Mouse (Mus musculus): ENCODE results near the gene Babam2. TPM values are rescaled to one million over a fixed set of nuclear protein-coding genes. Genes with fewer than 3 reads are reported as not detected.

Babam2 gene
- polyA plus RNA-seq, 1 experiment from 2014 or later = 30.2 TPM

DNA sequence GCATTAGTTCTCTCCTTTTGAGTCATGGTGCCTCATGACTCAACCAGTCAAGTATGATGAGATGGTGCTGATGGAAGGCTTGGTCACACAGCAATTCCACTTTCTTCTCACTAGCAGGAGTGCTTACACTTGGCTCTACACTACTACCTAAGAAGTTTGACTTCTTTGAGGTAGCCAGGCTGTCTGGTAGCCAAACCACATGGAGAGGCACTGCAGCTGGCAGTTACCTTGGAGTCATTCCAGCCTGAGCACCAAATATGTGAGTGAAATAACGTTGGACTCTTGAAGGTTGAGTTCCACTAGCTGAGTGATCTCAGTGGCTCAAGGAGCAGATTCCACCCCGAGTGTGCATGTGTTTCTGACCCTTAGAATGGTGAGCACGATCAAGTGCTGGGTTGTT, 57.8 kb downstream of the Babam2 start:
- Histone ChIP-seq H3K4me1 (ENCODE audit: control insufficient read depth, insufficient read depth, low read length) (no peaks in the 10 kb centered on the region), H3K9ac (ENCODE audit: low read length) (no peak overlapping the region), H3K4me2 (ENCODE audit: low read depth, severe bottlenecking) (no peak overlapping the region), H3K4me3 (ENCODE audit: low read depth, low read length) (no peak overlapping the region), H3K9me3 (ENCODE audit: control insufficient read depth, low read length) (no peaks in the 10 kb centered on the region), H3K36me3 (ENCODE audit: control insufficient read depth, insufficient read depth, low read length) (no peaks in the 10 kb centered on the region), H3K27me3 (ENCODE audit: control insufficient read depth, insufficient read depth, low read length) (no peaks in the 10 kb centered on the region), H3K27ac (replicated peaks; ENCODE audit: low read depth, low read length) (no peak overlapping the region)
- WGBS = 94% methylated on average over 3 of the region's 3 CpGs
- ATAC-seq (ENCODE audit: insufficient number of reproducible peaks, low FRiP score, low TSS enrichment, low read depth) (no peak), DNase-seq (ENCODE audit: low spot score) (no peak)

DNA sequence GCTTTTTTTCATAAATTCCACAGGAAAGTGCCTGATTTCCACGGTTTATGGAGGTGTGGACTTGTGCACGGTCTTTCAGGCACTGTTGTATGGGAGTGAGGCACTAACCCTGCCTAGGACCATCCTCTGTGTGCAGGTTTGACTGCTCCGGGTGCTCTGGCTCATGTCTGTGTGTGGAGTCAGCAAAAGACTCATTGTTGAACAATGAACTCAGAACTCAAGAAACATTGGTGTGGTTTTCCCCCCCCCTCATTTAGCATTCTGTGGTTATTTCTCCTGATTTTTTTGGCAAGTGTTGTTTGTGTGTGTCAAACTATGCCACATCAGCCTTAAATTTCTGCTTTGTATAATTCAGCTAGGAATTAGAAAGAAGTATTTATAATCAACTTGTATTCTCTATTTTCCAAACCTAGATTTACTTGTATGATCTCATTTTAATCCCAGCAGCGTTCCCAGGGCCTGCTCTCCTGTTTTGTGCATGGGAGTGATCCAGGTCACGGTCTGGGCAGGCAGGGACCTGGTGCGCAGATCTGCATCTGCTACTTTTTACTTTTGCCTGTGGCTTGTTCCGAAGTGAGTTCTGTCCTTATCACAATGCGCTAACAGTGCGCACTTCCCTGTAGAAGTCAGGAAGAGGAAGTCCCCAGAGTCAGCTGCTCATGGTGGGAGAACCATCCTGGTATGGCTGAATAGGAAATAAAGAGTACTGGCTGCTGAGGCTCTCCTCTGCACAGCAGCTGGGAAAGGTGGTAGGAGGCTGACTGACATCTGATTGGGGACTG, 61.0 kb downstream of the Babam2 start:
- H3K4me3 ChIP-seq (ENCODE audit: low read depth, low read length) = no peak overlapping the region
- H3K4me1 ChIP-seq (ENCODE audit: control insufficient read depth, insufficient read depth, low read length) = no peaks in the 10 kb centered on the region
- WGBS = 93% methylated on average over 9 of the region's 9 CpGs
- no peaks in the 10 kb centered on the region for H3K36me3 ChIP-seq (ENCODE audit: control insufficient read depth, insufficient read depth, low read length)
- H3K9ac ChIP-seq (ENCODE audit: low read length) = no peak overlapping the region
- H3K27ac ChIP-seq (replicated peaks; ENCODE audit: low read depth, low read length) = no peak overlapping the region
- no peaks in the 10 kb centered on the region for H3K9me3 ChIP-seq (ENCODE audit: control insufficient read depth, low read length)
- ATAC-seq (ENCODE audit: insufficient number of reproducible peaks, low FRiP score, low TSS enrichment, low read depth) (no peak), DNase-seq (ENCODE audit: low spot score) (no peak)
- H3K27me3 ChIP-seq (ENCODE audit: control insufficient read depth, insufficient read depth, low read length) = no peaks in the 10 kb centered on the region
- no peak overlapping the region for H3K4me2 ChIP-seq (ENCODE audit: low read depth, severe bottlenecking)

DNA sequence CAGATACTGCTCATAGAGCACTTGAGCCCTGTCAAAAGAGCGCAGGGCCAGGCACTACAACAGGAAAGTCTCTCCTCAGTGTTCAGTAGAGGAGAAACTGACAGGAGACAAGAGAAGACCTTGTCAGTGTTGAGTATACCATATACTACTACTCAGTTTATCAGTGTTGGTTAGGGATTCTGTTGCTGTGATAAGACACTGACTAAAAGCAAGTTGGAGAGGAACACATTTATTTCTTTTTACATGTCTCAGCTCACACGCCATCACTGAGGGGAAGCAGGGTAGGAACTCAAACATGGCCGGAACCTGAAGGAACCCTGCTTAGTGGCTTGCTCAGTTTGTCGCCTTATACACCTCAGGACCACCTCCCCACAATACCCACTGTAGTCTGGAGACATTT, 64.4 kb downstream of the Babam2 start:
- Histone ChIP-seq H3K36me3 (ENCODE audit: control insufficient read depth, insufficient read depth, low read length) (no peaks in the 10 kb centered on the region), H3K27ac (replicated peaks; ENCODE audit: low read depth, low read length) (no peak overlapping the region), H3K27me3 (ENCODE audit: control insufficient read depth, insufficient read depth, low read length) (no peaks in the 10 kb centered on the region), H3K4me2 (ENCODE audit: low read depth, severe bottlenecking) (no peak overlapping the region), H3K4me3 (ENCODE audit: low read depth, low read length) (no peak overlapping the region), H3K4me1 (ENCODE audit: control insufficient read depth, insufficient read depth, low read length) (no peaks in the 10 kb centered on the region), H3K9me3 (ENCODE audit: control insufficient read depth, low read length) (no peaks in the 10 kb centered on the region), H3K9ac (ENCODE audit: low read length) (no peak overlapping the region)
- DNase-seq (ENCODE audit: low spot score) (no peak), ATAC-seq (ENCODE audit: insufficient number of reproducible peaks, low FRiP score, low TSS enrichment, low read depth) (no peak)
- WGBS = 94% methylated on average over 4 of the region's 4 CpGs

DNA sequence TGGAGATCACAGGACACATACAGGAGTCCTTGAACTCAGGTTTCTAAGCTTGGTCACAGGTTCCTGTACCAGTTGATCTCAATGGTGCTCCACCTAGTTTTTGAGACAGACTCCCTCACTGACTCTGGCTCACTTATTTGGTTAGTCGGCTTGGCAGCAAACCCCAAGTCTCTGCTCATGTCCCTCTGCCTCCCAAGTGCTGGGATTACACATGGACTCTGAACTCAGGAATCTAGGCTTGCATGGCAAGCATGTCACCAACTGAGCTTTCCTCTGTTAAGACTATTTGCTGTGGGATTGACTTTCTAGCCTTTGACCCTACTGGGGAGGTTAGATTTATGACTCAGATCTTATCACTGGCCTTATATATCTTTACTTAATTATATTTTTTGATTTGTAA, 65.3 kb downstream of the Babam2 start:
- Histone ChIP-seq H3K27me3 (ENCODE audit: control insufficient read depth, insufficient read depth, low read length) (no peaks in the 10 kb centered on the region), H3K4me1 (ENCODE audit: control insufficient read depth, insufficient read depth, low read length) (no peaks in the 10 kb centered on the region), H3K27ac (replicated peaks; ENCODE audit: low read depth, low read length) (no peak overlapping the region), H3K9ac (ENCODE audit: low read length) (no peak overlapping the region), H3K4me3 (ENCODE audit: low read depth, low read length) (no peak overlapping the region), H3K4me2 (ENCODE audit: low read depth, severe bottlenecking) (no peak overlapping the region), H3K9me3 (ENCODE audit: control insufficient read depth, low read length) (no peaks in the 10 kb centered on the region), H3K36me3 (ENCODE audit: control insufficient read depth, insufficient read depth, low read length) (no peaks in the 10 kb centered on the region)
- no peak for DNase-seq (ENCODE audit: low spot score)
- no peak for ATAC-seq (ENCODE audit: insufficient number of reproducible peaks, low FRiP score, low TSS enrichment, low read depth)
- WGBS = 77% methylated on average over 1 of the region's 1 CpGs

DNA sequence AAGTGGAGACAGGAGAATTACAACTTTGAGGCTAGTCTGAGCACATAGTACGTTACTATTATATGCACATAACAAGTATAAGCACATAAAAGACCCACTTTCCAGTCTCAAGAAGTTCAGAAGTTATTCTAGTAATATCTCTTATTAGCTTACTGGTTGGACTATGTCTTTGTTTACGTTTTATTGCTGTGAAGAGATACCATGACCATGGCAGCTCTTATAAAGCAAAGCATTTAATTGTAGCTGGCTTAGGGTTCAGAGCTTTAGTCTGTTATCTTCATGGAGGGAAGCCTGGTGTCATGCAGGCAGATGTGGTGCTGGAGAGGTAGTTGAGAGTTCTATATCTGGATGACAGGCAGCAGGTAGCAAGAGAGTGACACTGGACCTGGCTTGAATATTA, 68.3 kb downstream of the Babam2 start:
- Histone ChIP-seq H3K36me3 (ENCODE audit: control insufficient read depth, insufficient read depth, low read length) (no peaks in the 10 kb centered on the region), H3K4me3 (ENCODE audit: low read depth, low read length) (no peak overlapping the region), H3K27me3 (ENCODE audit: control insufficient read depth, insufficient read depth, low read length) (no peaks in the 10 kb centered on the region), H3K4me1 (ENCODE audit: control insufficient read depth, insufficient read depth, low read length) (no peaks in the 10 kb centered on the region), H3K9ac (ENCODE audit: low read length) (no peak overlapping the region), H3K27ac (replicated peaks; ENCODE audit: low read depth, low read length) (no peak overlapping the region), H3K9me3 (ENCODE audit: control insufficient read depth, low read length) (no peaks in the 10 kb centered on the region), H3K4me2 (ENCODE audit: low read depth, severe bottlenecking) (no peak overlapping the region)
- no peak for ATAC-seq (ENCODE audit: insufficient number of reproducible peaks, low FRiP score, low TSS enrichment, low read depth)
- DNase-seq (ENCODE audit: low spot score) = no peak
- whole genome bisulfite sequencing = 86% methylated on average over 2 of the region's 2 CpGs

DNA sequence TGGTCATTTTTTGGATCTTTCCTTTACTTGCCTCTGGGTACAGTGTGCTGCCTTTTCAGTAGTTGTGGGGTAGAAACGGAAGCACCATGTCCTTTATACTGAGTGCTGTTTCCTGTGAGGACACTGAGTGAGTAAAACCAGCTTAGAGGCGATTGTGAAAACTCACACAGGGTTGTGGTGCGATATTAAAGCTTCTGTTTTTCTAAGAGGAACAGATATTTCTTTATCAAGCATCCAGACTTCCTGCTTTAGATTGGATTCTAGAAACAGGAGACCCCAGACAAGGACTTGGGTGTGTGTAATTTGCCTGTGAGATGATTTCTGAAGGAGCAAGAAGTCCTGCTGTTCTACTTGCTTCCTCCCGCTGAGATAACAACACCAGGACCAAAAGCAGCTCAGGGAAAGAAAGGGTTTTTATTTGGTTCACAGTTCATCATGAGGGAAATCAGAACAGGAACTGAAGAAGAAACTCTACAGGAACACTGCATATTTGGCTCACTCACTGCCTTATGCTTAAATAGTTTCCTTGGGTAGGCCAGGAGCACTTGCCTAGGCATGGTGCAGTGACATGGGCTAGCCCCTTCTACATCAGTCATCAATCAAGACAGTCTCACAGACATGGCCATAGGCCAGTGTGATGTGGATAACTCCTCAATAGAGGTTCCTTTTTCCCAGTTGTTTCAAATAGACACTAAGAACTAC, 69.5 kb downstream of the Babam2 start:
- Histone ChIP-seq H3K36me3 (ENCODE audit: control insufficient read depth, insufficient read depth, low read length) (no peaks in the 10 kb centered on the region), H3K27me3 (ENCODE audit: control insufficient read depth, insufficient read depth, low read length) (no peaks in the 10 kb centered on the region), H3K4me3 (ENCODE audit: low read depth, low read length) (no peak overlapping the region), H3K4me2 (ENCODE audit: low read depth, severe bottlenecking) (no peak overlapping the region), H3K27ac (replicated peaks; ENCODE audit: low read depth, low read length) (no peak overlapping the region), H3K9me3 (ENCODE audit: control insufficient read depth, low read length) (no peaks in the 10 kb centered on the region), H3K4me1 (ENCODE audit: control insufficient read depth, insufficient read depth, low read length) (no peaks in the 10 kb centered on the region), H3K9ac (ENCODE audit: low read length) (no peak overlapping the region)
- 68% methylated on average over 4 of the region's 4 CpGs for WGBS
- no peak for DNase-seq (ENCODE audit: low spot score)
- no peak for ATAC-seq (ENCODE audit: insufficient number of reproducible peaks, low FRiP score, low TSS enrichment, low read depth)

DNA sequence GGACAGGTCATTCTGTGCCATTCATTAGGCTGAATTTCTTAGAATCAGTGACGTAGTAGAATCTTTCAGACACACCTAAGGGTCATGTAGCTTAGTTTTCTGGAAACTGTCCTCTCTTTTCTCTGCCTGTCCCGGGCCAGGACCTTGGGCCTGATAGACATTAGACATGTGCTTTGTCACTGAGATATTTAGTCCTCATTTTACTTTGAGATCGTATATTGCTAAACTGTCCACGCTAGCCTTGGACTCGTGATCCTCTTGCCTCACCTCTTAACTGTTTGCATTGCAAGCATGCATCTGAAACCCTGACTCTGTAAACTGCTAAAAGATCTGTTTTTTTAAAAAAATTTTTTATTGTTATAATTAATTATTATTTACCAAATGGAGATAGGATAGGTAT, 74.0 kb downstream of the Babam2 start:
- DNase-seq (ENCODE audit: low spot score) (no peak), ATAC-seq (ENCODE audit: insufficient number of reproducible peaks, low FRiP score, low TSS enrichment, low read depth) (no peak)
- Histone ChIP-seq H3K36me3 (ENCODE audit: control insufficient read depth, insufficient read depth, low read length) (no peaks in the 10 kb centered on the region), H3K4me3 (ENCODE audit: low read depth, low read length) (no peak overlapping the region), H3K4me1 (ENCODE audit: control insufficient read depth, insufficient read depth, low read length) (no peaks in the 10 kb centered on the region), H3K9me3 (ENCODE audit: control insufficient read depth, low read length) (no peaks in the 10 kb centered on the region), H3K9ac (ENCODE audit: low read length) (no peak overlapping the region), H3K4me2 (ENCODE audit: low read depth, severe bottlenecking) (no peak overlapping the region), H3K27me3 (ENCODE audit: control insufficient read depth, insufficient read depth, low read length) (no peaks in the 10 kb centered on the region), H3K27ac (replicated peaks; ENCODE audit: low read depth, low read length) (no peak overlapping the region)
- 88% methylated on average over 5 of the region's 5 CpGs for WGBS

DNA sequence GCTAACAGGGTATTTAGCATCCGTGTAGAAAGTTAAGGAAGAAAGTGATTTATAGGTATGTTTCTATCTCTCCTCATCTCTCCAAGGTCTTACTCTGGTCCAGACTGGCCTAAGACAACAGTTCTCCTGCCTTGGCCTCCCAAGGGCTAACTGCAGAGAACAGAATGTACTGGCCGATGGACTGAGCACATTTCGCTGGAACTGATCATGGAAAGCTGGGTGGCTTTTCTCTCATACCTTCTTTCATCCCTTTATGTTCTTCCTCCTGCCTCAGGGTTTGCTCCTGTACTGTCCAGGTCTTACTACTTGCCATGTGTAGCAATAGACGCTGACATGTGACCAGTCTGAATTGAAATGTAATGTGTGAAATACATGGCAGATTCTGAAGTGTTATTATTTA, 74.4 kb downstream of the Babam2 start:
- ATAC-seq (ENCODE audit: insufficient number of reproducible peaks, low FRiP score, low TSS enrichment, low read depth) = no peak
- H3K9ac ChIP-seq (ENCODE audit: low read length) = no peak overlapping the region

More for the DNA sequence above, 74.4 kb downstream of the Babam2 start:
- H3K27me3 ChIP-seq (ENCODE audit: control insufficient read depth, insufficient read depth, low read length) = no peaks in the 10 kb centered on the region
- no peak overlapping the region for H3K27ac ChIP-seq (replicated peaks; ENCODE audit: low read depth, low read length)
- H3K36me3 ChIP-seq (ENCODE audit: control insufficient read depth, insufficient read depth, low read length) = no peaks in the 10 kb centered on the region
- no peak overlapping the region for H3K4me3 ChIP-seq (ENCODE audit: low read depth, low read length)
- DNase-seq (ENCODE audit: low spot score) = no peak
- no peaks in the 10 kb centered on the region for H3K4me1 ChIP-seq (ENCODE audit: control insufficient read depth, insufficient read depth, low read length)
- WGBS = 97% methylated on average over 4 of the region's 4 CpGs
- no peaks in the 10 kb centered on the region for H3K9me3 ChIP-seq (ENCODE audit: control insufficient read depth, low read length)
- H3K4me2 ChIP-seq (ENCODE audit: low read depth, severe bottlenecking) = no peak overlapping the region
